Mouse (Mus musculus) monocyte, adult 2 months (primary cell): ENCODE results near the gene Olfr1241.

Experiments used
- DNase-seq, 2 experiments: peaks; one replicate each; pipeline ENCODE4 v3.0.0; 2022; ENCODE audit warnings: low spot score in 2 of 2, low read depth in 1 of 2

Olfr1241 gene

DNA sequence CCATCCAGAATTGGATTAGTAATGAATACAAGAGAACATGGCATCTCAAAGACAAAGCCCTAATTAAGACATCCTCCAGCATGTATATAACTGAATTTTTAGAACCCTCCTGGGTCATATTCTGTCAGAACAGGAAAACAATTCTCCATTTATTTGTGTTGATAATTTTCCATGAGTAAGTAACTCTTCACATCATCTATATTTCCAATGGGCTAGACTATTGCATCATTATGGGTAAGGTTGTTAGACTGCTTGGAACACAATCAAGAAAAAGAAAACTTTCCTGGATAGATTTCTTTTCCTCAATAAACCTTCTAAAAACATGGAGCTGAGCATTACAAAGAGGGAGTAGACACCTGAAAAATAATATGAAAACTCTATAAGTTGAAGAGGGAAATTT lies at the start of gene Olfr1241:
Gene Olfr1241, minus strand, starts transcription at position 101 of the 400 bp plus-strand sequence.
- no peak for DNase-seq

DNA sequence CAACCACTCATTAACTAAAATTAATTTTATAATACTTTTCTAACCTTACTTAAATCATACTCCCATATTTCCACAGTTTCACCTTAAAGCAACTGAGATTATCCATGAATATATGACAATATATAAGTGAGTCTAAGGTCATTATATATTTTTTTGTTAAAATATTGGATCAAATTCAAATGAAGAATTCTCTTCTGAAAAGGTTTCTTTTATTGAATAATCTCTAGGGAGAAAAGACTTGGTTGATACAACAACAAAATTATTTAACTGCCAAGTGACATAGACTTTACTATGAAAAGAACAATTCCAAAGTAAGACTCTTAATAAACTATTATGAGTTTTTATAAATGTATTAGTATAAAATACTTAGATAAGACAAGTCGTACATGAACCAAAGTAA lies 44.5 kb upstream of the Olfr1241 start, which contains the start of gene Olfr1243:
Gene Olfr1243, minus strand, starts transcription at position 101 of the 400 bp plus-strand sequence.
- DNase-seq, result no peak

DNA sequence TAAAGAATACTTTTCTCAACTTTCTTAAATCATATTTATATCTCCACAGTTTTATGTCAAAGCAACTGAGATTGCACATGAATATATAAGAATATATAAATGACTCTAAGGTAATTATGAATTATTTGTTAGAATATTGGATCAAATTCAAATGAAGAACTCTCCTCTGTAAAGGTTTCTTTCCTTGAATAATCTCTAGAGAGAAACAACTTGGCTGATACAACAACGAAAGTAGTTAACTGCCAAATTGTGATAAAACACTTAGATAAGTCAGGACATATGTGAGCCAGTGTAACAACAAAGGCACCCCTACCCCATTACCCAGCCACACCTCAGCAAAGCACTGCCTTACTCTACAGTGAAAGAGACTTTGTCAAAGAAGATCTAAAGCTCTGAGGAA lies 11.3 kb upstream of the Olfr1241 start, which contains the start of gene Olfr1242:
Gene Olfr1242, minus strand, starts transcription at position 101 of the 400 bp plus-strand sequence.
- DNase-seq, result no peak

DNA sequence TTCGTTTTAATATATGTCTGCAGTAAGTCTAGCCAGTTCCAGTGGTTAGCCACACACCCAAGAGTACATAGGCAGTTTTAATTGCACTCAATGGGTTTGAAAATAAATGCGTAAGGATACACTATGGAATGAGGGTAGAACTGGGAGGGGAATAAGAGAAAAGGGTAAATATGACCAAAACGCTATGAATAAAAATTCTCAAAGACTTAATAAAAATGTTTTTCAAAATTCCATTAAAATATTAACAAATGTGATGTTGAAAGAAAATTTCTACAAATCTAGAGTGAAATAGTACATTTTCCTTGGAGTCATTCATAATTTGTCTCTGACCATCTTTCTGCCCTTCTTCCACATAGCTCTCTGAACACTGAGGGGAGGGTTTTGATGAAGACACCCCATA lies 44.0 kb downstream of the Olfr1241 start, which contains the start of gene Olfr1240:
Gene Olfr1240, minus strand, starts transcription at position 101 of the 400 bp plus-strand sequence.
- no peak for DNase-seq
